Mouse (Mus musculus) small intestine, adult 2 months (tissue): ENCODE results near the gene Rai1.

ENCODE experiments used
- CTCF ChIP-seq: fragments of 200-500 bp; IDR thresholded peaks from 2 replicates; pipeline ENCODE4 v1.5.1; 2012; ENCODE audit warnings: low read depth, mild to moderate bottlenecking, control low read depth, inconsistent platforms, low read length, moderate library complexity, mixed read lengths; ENCODE audit not compliant: insufficient replicate concordance, insufficient read length; ENCODE audit errors: extremely low read depth
- POLR2A ChIP-seq: fragments of 200-500 bp; IDR thresholded peaks from 2 replicates; pipeline ENCODE4 v1.6.1; 2012; ENCODE audit warnings: low read depth, mild to moderate bottlenecking, control low read depth, inconsistent platforms, low read length, moderate library complexity

DNA sequence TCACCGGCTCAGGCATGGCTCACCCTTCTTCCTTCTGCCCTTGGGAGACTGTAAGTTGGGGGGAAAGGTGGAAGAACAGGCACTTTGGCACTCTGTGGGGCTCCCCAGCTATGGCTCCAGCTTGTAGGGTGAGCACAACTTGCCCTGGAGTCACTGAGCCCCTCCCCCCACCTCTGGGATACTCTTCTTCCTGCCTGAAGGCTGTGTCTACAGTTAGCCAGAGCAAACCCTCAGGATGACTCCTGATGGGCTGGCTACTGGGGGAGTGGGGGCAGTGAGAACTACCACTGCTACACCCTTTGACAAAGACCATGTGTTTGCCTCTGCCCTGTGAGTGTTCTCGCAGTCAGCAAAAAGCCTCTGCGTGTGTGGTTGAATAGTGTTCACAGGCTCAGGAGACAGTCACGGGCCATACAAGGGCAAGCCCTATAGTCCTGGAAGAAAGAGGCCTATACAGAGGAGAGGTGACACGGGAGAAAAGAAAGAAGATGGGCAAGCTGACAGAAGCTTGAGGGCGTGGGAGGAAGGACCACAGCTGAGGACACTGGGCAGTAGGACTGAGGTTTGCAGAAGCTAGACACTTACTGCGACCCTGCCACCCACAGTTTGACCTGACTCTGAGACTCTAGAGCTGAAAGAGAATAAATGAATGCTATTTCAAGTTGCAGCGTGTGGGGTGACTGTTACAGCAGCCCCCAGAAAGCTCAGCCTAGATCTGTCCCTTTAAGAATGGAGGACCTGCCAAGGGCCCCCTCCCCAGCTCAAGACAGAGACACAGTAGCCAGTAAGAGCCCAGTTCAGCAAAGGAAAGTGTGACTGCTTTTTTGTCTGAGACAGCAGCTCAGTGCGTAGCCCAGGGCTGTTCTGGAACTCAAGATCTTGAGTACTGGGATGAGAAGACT, 9.7 kb upstream of the Rai1 start:
- TF ChIP-seq CTCF (no peak), POLR2A (no peak)
